Mouse (Mus musculus) brain, adult 2 months (tissue): ENCODE data around the gene Nlrp6.
"Not testable (repeated sequence)": the region's sequence is repeated elsewhere in the genome, so short reads cannot be mapped to it uniquely, and the experiment has no call there.

ENCODE experiments used
- DNase-seq: peaks from one replicate; pipeline ENCODE4 v3.0.0; 2011; ENCODE audit warnings: low read depth, low spot score

Nlrp6 gene

DNA sequence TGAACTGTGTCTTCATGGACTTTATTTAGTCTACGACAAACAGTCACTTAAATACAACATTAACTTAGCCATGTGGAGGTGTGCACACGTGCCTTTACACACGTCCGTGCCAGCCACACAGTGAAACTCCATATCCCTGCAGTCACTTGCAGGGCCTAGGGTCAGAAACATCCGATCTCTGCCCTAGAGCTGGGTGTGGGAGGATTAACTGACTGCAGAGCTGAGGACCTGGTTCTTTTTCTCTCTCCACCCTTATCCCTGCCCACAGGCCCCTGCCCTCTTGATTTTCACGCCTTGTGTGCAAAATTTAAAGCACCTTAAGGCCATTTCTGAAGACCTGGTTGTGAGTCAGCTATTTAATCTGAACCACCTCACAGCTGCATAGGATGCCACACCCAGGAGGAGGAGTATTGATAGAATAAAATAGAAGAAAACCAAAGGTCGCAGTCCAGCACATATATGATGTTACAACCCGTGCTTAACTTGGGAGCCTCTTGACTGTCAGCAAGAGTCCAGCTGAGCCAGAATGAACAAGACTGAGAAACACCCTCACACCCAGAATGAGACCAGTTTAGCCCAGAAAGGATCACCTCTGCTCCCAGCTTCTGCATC is at the start of gene Nlrp6:
Nlrp6 (plus strand) TSS at position 485 of the 612 bp plus-strand sequence.
- no peak for DNase-seq

DNA sequence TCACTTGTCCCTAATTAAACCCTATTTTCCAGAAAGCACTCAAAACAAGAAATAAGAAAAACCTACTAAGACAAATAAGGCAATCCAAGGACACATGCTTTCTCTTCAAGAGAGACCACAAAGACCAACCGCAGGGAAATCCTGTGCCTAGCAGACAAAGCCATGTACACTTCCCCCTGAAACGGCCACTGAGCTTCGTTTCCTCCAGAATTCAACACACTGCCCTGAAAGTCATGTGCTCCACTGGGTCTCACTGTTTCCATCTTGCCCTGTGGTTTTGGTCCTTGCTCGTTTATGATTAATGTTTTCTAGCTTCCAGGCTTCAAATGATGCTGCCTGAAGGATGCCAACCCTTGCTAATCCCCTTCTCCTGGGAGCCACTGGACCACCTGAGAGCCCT is 46.5 kb upstream of the Nlrp6 start:
- DNase-seq = no peak

DNA sequence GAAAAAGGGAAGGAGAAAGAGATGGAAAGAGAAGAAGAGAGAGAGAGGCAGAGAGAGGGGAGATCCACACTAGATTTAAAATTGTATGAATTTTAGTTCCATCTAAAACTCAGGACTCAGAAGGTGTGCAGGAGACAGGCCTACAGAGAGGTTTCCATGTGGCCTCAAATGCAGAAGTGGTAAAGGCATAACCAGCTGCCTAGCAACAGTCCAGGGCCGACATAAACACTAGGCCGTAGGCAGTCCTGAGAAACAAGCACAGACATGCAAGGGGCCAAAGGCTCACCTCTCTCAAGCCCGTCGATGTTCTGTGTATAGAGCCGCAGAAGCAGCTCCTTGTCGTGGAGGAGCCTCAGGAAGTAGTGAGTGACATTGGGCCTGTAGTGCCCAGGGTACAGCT is 43.3 kb upstream of the Nlrp6 start:
- no peak for DNase-seq

GRCm38 (mm10) chr7:140879355-140879754 is 41.3 kb upstream of the Nlrp6 start:
- no peak for DNase-seq

DNA sequence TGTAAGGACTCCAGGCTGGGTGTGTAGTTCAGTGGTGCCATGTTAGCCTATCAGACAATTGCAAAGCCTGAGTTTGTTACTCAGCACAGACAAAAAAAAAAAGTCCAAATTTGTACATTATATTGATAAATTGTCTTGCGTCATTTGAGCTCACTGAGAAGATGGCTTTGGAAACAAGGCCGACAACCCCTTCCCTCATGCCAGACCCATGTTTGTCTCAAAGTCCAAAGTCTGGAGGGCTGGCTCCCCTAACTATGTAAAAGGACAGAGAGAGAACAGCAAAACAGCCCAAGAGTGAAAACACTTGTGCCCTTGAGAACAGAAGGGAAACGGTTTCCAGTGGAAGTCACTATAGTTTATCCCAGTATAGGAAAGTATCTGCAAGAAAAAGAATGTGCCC is 40.3 kb upstream of the Nlrp6 start:
- DNase-seq = no peak

- no peak for DNase-seq
These were observed 39.7 kb upstream of the Nlrp6 start for GRCm38 (mm10) chr7:140880865-140881515.

DNA sequence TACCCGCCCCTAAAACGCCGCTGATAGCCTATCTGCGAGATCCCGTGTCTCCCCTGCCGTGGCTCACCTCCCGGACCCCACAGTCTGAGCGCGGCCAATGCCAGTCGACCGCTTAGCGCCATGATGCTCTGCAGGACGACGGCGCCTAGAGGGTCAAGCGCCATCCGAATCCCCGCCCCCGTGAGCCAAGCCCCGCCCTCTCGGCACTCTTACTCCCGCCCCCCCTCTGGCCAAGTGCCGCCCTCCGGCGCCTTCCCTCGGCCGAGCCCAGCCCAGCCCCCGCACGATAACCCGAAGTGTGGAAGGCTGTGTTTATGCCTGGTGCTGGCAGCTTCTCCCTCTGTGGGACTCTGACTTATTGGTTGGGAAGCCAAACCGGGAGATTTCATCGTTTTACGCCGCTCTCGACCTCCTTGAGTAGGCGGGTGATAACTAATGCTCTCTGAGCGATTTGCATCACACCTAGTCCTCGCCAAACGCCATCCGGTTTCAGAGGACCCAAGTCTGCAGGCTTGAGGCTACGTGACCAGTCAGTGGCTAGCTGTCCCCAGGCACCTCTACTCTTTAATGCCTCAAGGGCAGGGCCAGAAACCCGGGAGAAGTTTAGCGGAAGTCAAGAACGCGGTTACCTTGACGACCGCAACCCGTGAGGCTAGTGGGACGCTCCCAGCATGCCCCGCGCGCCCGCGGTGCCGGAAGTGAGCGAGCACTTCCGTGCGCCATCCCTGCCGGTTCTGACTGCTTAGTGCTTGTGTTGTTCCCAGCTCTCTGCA is 38.8 kb upstream of the Nlrp6 start, which contains the start of the genes Psmd13 and Sirt3:
Psmd13 (plus strand) TSS at position 273 of the 773 bp plus-strand sequence.
Sirt3 (minus strand) TSS at position 614 of the 773 bp plus-strand sequence.
- peak; percentile 98 for DNase-seq

GRCm38 (mm10) chr7:140882469-140882803 is 38.3 kb upstream of the Nlrp6 start:
- DNase-seq = no peak

DNA sequence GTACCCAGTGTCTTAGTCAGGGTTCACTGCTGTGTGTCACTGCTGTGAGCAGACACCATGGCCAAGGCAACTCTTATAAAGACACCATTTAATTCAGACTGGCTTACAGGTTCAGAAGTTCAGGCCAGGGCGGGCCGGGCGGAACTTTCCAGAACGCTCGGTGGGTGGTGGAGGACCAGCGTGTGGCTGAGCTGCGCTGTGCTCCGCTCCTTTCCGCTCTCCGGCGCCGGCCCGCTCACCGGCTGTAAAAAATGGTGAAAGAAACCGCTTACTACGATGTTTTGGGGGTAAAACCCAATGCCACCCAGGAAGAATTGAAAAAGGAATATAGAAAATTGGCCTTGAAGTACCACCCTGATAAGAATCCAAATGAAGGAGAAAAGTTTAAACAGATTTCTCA is 30.1 kb upstream of the Nlrp6 start:
- not testable (repeated sequence) for DNase-seq

DNA sequence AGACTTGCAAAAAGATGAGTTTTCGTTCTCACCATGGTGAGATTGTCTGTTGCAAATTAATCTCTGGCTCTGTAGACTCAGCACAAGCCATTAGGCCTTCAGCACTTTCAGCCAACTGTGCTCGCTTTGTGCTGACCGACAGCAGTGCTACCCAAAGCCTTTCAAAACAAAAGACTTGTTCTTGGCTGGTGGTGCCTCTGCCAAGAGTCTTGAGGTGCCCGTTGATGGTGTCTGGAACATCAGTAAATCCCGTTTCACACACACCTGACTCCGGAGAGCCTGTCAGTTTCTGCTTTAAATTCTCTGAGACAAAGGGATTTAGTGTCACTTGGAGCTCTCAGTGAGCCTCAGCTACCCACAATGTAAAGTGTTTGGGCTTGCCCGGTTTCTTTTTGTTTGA is 26.7 kb upstream of the Nlrp6 start:
- DNase-seq = no peak

DNA sequence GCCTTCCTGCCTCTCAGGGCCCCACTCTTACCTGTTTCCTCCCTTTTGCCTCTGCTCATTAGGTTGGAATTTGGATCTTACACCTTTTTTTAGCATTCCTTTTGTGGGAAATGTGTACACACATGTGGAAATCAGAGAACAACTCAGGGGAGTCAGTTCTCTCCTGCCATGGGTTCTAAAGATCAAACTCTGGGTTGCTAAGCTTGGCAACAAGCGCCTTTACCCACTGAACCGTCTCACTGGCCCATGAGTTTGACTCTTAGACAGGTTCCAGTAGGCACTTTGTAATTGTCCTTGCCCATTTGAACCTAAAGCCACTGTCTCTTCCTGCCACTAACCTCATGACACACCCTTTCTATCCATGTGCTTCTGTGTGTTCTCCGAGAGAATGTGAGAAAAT is 26.1 kb upstream of the Nlrp6 start:
- no peak for DNase-seq

GRCm38 (mm10) chr7:140897863-140898262 is 22.8 kb upstream of the Nlrp6 start:
- no peak for DNase-seq

DNA sequence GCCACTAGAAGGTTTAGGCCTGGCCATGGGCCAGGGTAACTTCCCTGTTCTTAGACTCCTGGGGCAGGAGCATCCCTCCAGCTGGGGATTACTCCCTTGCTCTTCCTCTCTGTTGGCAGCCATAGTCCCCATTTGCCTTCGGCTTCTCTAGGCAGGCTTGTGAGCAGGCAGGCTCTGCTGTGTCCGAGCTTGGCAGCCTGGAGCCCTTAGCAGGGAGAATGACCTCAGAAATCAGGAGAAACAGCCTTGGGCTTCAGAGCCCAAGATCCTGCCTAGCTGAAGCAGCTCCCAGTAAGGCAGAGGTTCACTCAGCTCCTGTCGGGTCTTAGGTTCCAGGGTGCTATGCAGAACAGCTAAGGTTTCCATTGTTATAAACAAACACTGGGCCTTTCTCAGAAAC is 21.6 kb upstream of the Nlrp6 start:
- DNase-seq = no peak

DNA sequence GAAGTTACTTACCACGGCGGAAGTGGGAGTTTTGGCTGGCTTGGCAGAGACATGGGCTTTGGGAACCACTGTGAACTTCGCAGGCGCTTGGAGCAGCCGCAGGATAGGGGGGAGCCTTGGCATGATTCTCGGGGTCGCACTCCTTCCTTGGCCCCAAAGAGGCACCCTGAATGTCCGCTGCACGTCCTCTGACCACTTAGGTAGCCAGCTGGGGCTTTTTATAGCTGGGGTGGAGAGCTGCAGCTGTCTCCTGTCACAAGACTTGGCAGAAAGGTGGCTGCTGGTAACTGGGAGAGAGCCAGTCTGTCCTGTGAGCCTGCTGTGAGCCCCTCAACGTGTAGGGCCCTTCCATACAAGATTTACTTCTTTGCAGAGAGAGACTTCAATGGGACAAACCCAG is 20.5 kb upstream of the Nlrp6 start, which contains the start of gene Cox8b:
Cox8b (minus strand) TSS at position 227 of the 400 bp plus-strand sequence.
- no peak for DNase-seq

DNA sequence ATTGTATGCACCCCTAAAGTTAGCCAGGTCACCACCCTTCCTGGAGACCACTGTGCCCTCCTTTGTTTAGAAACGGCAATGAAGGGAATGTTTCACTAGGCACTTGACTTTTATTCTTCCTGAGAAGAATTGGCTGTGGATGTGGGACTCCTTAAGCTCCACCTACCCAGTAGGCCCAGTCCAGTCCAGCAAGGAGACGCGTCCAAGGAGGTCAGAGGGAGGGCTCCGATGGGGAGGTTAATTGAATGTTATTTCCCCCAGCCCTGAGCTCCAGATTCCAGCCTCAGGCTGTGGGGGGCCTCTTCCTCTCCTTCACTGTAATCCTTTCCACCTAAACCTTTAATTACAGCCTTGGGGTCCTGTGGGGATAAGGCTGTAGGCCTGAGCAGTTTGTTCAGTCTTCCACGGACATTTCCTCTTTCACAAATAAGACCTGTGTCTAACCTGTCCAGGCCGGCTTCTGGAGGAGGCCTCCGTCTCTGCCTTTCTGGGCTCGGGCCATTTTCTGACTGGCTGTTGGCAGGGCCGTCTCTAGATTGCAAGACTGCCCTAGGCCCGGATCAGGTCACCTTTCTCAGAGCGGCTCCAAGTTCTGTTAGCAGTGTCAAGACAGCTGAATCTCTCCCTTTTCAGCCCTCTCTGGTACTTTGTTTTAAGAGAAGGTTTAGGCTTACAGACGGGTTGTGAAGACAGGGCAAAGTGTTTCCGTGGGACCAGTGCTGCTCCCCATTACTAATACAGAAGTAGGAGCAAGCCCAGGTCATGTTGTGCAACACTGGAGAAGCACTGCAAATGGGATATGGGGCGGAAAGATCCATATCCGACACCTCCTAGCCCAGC is 18.4 kb upstream of the Nlrp6 start:
- DNase-seq = no peak

- DNase-seq = peak; percentile 59
These were observed 17.5 kb upstream of the Nlrp6 start for GRCm38 (mm10) chr7:140903212-140903611.

DNA sequence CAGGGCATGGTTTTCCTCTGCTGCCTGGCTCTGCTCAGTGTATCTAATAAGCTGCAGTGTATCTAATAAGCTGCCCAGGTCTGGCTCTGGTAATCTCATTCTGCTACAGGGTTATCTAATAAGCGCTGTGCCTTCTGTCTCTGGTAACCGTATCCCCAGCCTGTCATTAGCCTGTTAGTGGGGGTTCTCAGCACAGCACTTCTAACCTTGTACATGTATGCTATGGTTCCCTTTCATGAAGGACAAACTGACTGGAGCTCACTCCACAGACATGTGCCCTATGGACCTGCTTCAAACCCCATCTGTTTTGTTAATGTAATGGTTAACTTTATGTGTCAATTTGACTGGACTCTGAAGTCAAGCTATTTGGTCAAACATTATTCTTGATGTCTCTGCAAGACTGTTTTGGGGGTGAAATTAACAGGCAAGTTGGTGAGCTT is 15.0 kb upstream of the Nlrp6 start:
- no peak for DNase-seq

DNA sequence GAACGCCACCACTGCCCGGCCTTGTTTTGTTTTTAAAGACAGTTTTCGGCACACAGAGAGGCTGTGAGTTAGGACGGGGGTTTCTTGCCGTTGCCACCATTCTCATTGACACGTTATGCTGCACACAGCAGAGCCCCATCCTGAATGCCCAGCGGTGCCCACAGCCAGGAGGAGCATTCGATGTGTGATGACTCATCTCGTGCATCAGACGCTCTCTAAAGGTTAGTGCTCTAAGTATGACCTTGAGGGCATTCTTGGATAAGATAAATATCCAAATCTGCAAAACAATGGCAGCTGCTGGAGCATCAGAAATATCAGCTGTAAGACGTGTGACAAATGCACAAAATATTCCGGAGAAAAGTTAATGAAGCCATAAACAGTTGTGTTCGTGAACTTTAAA is 13.6 kb upstream of the Nlrp6 start:
- DNase-seq = no peak

DNA sequence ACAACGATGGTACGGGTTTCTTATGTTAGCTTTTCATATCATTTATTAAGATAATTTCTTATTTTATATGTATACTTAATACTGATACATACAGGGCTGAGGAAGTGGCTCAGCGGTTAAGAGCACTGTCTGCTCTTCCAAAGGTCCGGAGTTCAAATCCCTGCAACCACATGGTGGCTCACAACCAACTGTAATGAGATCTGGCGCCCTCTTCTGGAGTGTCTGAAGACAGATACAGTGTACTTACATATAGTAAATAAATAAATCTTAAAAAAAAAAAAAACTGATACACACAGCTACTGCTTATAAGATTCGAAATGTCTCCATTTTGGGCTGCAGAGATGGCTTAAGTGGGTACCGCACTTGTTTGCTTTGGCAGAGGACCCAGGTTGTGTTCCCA is 13.0 kb upstream of the Nlrp6 start:
- no peak for DNase-seq

- DNase-seq = no peak
These were observed 12.5 kb upstream of the Nlrp6 start for GRCm38 (mm10) chr7:140908181-140908580.

GRCm38 (mm10) chr7:140908634-140909107 is 12.0 kb upstream of the Nlrp6 start:
- peak; percentile 77 for DNase-seq

- peak; percentile 84 for DNase-seq
These were observed 8.4 kb upstream of the Nlrp6 start for GRCm38 (mm10) chr7:140912293-140912692.
